In genomic region chr1:90205223-90205622, GRCm38 (mm10) we compare ENCODE assay signal across 8 mouse cellular contexts. TPM values are rescaled to one million over a fixed set of nuclear protein-coding genes. Genes with fewer than 3 reads are reported as not detected.
DNase-seq lines count a peak whose midpoint lies in the region; ATAC-seq lines count a peak whose summit lies in the region.

No protein-coding gene starts in this region.

- H3K9me3 ChIP-seq in forebrain, embryonic 10.5 days, result no peaks in the 10 kb centered on the region

- ATAC-seq in inflammation-experienced regulatory T-cells, adult 6 months, result no peak

- H3K4me1 ChIP-seq in forebrain, embryonic 10.5 days, result peaks cover 90% of the 10 kb centered on the region

- peak overlapping the region; percentile 86 for H3K27ac ChIP-seq in forebrain, embryonic 10.5 days

- peaks cover 20% of the 10 kb centered on the region for H3K36me3 ChIP-seq in forebrain, embryonic 10.5 days (replicated peaks)

- peak; percentile 59 for DNase-seq in ovary, postnatal 36 days (ENCODE audit: low spot score)
- DNase-seq in ovary, postnatal 14 days (ENCODE audit: low spot score), result no peak
- peak; percentile 75 for DNase-seq in forebrain, embryonic 10.5 days (ENCODE audit: extremely low spot score, low spot score)
- peak; percentile 68 for DNase-seq in heart, postnatal 4 days
- DNase-seq in layer of hippocampus, adult 9-11 months, result peak; percentile 70
- peak; percentile 77 for DNase-seq in lung, postnatal 10 days
- DNase-seq in skeletal muscle tissue, adult 2 months (ENCODE audit: low read depth, low spot score), result peak; percentile 78

- peaks cover 34% of the 10 kb centered on the region for H3K27me3 ChIP-seq in forebrain, embryonic 10.5 days (ENCODE audit: poor library complexity, severe bottlenecking)

- WGBS in forebrain, embryonic 10.5 days, result under 1% methylated on average over 6 of the region's 6 CpGs

- peak overlapping the region; percentile 70 for H3K4me3 ChIP-seq in forebrain, embryonic 10.5 days

RNA-seq across cellular contexts. Expression of gene Ackr3, which starts 1.4 kb away (rescaled TPM):
- 19.3 and 21.5 TPM in 2 replicates for polyA plus RNA-seq in forebrain, embryonic 10.5 days (2016; fragmentation: Nextera tagmentation; extraction: Ambion mirVana)
- 10 to 100 TPM; 28.3 to 29.5 TPM for total RNA-seq in heart, postnatal 4 days (2021)
- under 1 TPM in 1 of 3 experiments, not detected in 2; 0.54 TPM for polyA plus RNA-seq in inflammation-experienced regulatory T-cells, adult 6 months (2017; shearing (Covaris generic))

RNA-seq across cellular contexts. Expression of gene Iqca, which starts 52.0 kb away (rescaled TPM):
- 0.10 and 0.27 TPM in 2 replicates for polyA plus RNA-seq in forebrain, embryonic 10.5 days (2016; fragmentation: Nextera tagmentation; extraction: Ambion mirVana)
- not detected for total RNA-seq in heart, postnatal 4 days (2021)
- polyA plus RNA-seq in inflammation-experienced regulatory T-cells, adult 6 months (2017; shearing (Covaris generic)), result not detected

Comparison
In these comparisons a context has a peak if more than half of its experiments do, and no peak if none do; other contexts are left out.
1. RNA of gene Ackr3, which starts 1.4 kb away (polyA plus RNA-seq): 19.3 to 21.5 TPM in forebrain, embryonic 10.5 days; 0.54 TPM in inflammation-experienced regulatory T-cells, adult 6 months; every median in the first group is over 10 times any median in the second.